Mouse (Mus musculus): ENCODE results near the gene Oprl1. TPM values are rescaled to one million over a fixed set of nuclear protein-coding genes. Genes with fewer than 3 reads are reported as not detected.

Gene Oprl1
- total RNA-seq, 2 experiments from 2014 or later = not detected

- DNase-seq = no peak
- intact Hi-C loops (cut with DNase I) = no loop called here
Measured at GRCm38 (mm10) chr2:181763006-181763830, 48.4 kb downstream of the Oprl1 start, which contains the start of gene Myt1. TSS of gene Myt1 (plus strand) at chr2:181763332.

DNA sequence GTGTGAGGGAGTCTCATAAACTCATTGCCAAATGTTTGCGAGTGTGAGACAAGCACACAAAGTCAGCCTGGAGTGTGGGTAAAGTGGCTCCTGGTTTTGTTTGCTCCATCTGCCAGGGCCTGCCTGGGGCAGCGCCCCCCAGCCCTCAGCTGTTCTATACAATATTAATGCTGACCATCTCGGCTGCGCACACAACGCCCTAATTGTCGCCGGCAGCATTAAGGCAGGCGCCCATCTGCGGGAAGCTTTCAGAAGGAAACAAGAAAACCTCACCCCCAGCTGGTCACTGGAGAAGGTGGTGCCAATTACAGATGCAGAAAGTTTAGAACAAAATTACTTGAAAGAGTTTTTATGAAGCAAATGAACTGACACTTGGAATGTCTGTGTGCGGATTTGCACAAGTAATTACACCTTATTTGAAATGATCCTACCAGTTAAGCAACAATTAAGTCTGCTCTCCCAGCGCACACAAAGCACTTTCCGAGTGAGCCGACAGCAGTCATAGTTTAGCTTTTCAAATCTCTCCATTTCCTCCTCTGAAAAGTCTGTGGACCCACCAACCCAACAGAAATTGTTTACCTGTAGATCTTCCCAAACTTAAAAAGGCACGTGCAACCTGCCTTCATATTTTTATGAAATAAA, 49.2 kb downstream of the Oprl1 start:
- DNase-seq = no peak
- intact Hi-C loops (cut with DNase I) = no loop called here

DNA sequence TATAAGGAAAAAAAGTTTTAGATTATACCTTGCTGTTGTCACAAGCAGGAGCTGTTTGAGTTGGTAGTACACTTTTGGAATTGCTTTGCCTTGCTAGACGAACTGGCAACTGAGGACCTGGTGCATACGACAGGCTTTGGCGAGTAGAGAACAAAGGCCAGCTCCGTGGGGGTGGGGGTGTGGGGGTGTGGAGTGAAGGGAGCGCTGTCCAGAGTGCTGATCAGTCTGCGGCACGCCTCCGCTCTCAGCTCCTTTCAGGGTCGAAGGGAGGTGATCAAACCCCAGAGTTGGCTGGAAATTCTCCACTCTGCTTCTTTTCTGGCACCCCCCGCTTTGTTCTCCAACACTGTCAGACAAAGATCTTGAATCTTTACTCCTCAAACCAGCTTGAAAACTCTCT, 49.8 kb downstream of the Oprl1 start:
- peak; percentile 11 to 37 for DNase-seq
- intact Hi-C loops (cut with DNase I) = no loop called here

DNA sequence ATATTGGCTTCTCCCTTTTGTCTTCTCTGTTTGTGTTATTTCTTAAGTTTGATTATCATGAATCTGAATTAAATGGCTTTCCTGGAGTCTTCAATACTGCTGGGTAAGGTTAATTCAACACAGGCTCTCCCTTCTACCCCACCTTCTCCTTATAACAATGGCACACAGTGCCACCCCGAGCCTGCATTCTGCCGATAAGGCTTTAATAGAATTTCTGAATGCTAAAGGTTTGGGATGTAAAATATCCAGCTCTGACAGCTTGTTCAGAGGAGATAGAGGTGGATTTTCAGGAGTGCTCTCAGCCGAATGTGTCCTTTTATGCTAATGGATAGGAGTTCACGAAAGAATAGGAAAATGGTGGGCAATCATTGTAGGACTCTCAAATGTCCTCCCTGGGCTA, 50.4 kb downstream of the Oprl1 start:
- DNase-seq = no peak
- intact Hi-C loops (cut with DNase I) = no loop called here

GRCm38 (mm10) chr2:181766672-181767557, 52.1 kb downstream of the Oprl1 start:
- intact Hi-C loops (cut with DNase I) = no loop called here

GRCm38 (mm10) chr2:181768451-181768850, 53.6 kb downstream of the Oprl1 start:
- intact Hi-C loops (cut with DNase I) = no loop called here
- DNase-seq = no peak

More at GRCm38 (mm10) chr2:181766672-181767557, 52.1 kb downstream of the Oprl1 start:
- no peak for DNase-seq

DNA sequence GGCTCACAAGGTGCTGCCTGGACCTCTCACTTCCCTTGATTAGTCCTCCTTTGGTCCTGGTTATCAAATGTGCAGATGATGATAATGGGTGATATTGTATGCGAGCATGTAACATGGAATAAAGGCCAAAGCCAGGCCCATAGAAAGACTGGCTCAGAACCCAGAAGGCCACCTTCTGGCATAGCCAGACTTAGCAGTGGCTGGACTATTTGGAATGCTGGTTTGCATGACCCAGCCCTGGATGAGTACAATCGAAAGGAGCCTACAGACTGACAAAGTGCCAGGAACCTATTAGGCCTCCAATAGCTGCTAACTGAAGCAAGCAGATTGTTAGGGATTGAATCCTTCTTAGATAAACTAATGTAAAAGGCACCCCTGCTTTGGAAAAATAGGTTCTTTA, 54.6 kb downstream of the Oprl1 start:
- intact Hi-C loops (cut with DNase I) = no loop called here
- no peak for DNase-seq

Other genes with a start within 250 kb of the Oprl1 start
- not detected for gene Abhd16b, start 221.8 kb upstream of the Oprl1 start, total RNA-seq (2021)
- 10 to 100 TPM; 63.4 to 68.9 TPM for gene Tpd52l2, start 217.9 kb upstream of the Oprl1 start, total RNA-seq (2021)
- 10 to 100 TPM; 81.4 to 83.8 TPM for gene Dnajc5, start 194.5 kb upstream of the Oprl1 start, total RNA-seq (2021)
- 10 to 100 TPM; 41.0 to 47.0 TPM for gene Uckl1, start 130.1 kb upstream of the Oprl1 start, total RNA-seq (2021)
- gene Prpf6, start 123.1 kb upstream of the Oprl1 start, total RNA-seq (2021) = 10 to 100 TPM; 30.9 to 37.1 TPM
- gene Zfp512b, start 122.2 kb upstream of the Oprl1 start, total RNA-seq (2021) = 10 to 100 TPM; 20.4 to 27.3 TPM
- gene Samd10, start 115.8 kb upstream of the Oprl1 start, total RNA-seq (2021) = 1 to 10 TPM; 1.8 to 2.1 TPM
- gene Gm29797, start 58.0 kb upstream of the Oprl1 start, total RNA-seq (2021) = not detected
- gene Sox18, start 43.4 kb upstream of the Oprl1 start, total RNA-seq (2021) = 10 to 100 TPM; 73.4 to 77.1 TPM
- 1 to 10 TPM; 6.4 to 8.7 TPM for gene Tcea2, start 34.7 kb upstream of the Oprl1 start, total RNA-seq (2021)
- 1 to 10 TPM; 7.2 to 8.1 TPM for gene Rgs19, start 21.0 kb upstream of the Oprl1 start, total RNA-seq (2021)
- not detected for gene Lkaaear1, start 16.6 kb upstream of the Oprl1 start, total RNA-seq (2021)
- gene Myt1, start 48.3 kb downstream of the Oprl1 start, total RNA-seq (2021) = not detected
- gene Pcmtd2, start 122.8 kb downstream of the Oprl1 start, total RNA-seq (2021) = 10 to 100 TPM; 43.4 to 61.5 TPM
- gene Polr3k, start 149.3 kb downstream of the Oprl1 start, total RNA-seq (2021) = 10 to 100 TPM; 10.9 to 11.0 TPM

Data from heart, postnatal 14 days (tissue).